Mouse (Mus musculus): ENCODE measurements around the gene Rdh13. TPM values are rescaled to one million over a fixed set of nuclear protein-coding genes. Genes with fewer than 3 reads are reported as not detected.
A peak's percentile ranks its signal among the peaks of the same experiment; 100 is the strongest.

The Rdh13 gene
- polyA plus RNA-seq (2014; fragmentation: Nextera tagmentation; extraction: Ambion mirVana), result 17.4 and 18.2 TPM in 2 replicates

GRCm38 (mm10) chr7:4445216-4445791 is at the start of gene Rdh13:
TSS of gene Rdh13 (minus strand) at chr7:4445649.
- Histone ChIP-seq H3K9ac (ENCODE audit: low read depth, low read length) (peak within 1 kb of the TSS; percentile 77), H3K4me2 (peak within 1 kb of the TSS; percentile 74), H3K4me3 (ENCODE audit: low read depth, low read length) (peak within 1 kb of the TSS; percentile 85), H3K36me3 (ENCODE audit: control insufficient read depth, insufficient read depth, low read length) (peaks cover 34% of the 10 kb centered on the region), H3K9me3 (ENCODE audit: control insufficient read depth, low read length) (no peaks in the 10 kb centered on the region; the same call in 1 of the 2 replicates), H3K4me1 (replicated peaks; ENCODE audit: control insufficient read depth, insufficient read depth, low read length) (no peaks in the 10 kb centered on the region; the same call in 1 of the 2 replicates), H3K27me3 (replicated peaks; ENCODE audit: control insufficient read depth, insufficient read depth, low read length) (no peaks in the 10 kb centered on the region), H3K27ac (ENCODE audit: low read depth, low read length) (peak within 1 kb of the TSS; percentile 48; the same call in 1 of the 2 replicates)
- DNase-seq (ENCODE audit: low spot score), result peak; percentile 88
- ATAC-seq (replicated peaks; ENCODE audit: low FRiP score), result peak; percentile 95
- under 1% methylated on average over 35 of the region's 35 CpGs for WGBS

GRCm38 (mm10) chr7:4493991-4494390 is 48.5 kb upstream of the Rdh13 start:
- peaks cover 39% of the 10 kb centered on the region for H3K4me1 ChIP-seq (replicated peaks; ENCODE audit: control insufficient read depth, insufficient read depth, low read length)
- no peak overlapping the region; the same call in 1 of the 2 replicates for H3K9ac ChIP-seq (ENCODE audit: low read depth, low read length)
- DNase-seq (ENCODE audit: low spot score) (no peak), ATAC-seq (replicated peaks; ENCODE audit: low FRiP score) (0 out of 2 replicates have a peak, but pooled peaks have one; percentile 35)
- no peak overlapping the region for H3K4me3 ChIP-seq (ENCODE audit: low read depth, low read length)
- H3K4me2 ChIP-seq, result no peak overlapping the region
- 0 out of 2 replicates have a peak overlapping the region, but pooled peaks have one; percentile 7 for H3K27ac ChIP-seq (ENCODE audit: low read depth, low read length)
- no peaks in the 10 kb centered on the region for H3K27me3 ChIP-seq (replicated peaks; ENCODE audit: control insufficient read depth, insufficient read depth, low read length)
- H3K9me3 ChIP-seq (ENCODE audit: control insufficient read depth, low read length), result no peaks in the 10 kb centered on the region
- WGBS, result 43% methylated on average over 1 of the region's 1 CpGs
- peaks cover 43% of the 10 kb centered on the region for H3K36me3 ChIP-seq (ENCODE audit: control insufficient read depth, insufficient read depth, low read length)

GRCm38 (mm10) chr7:4492284-4493224 is 47.1 kb upstream of the Rdh13 start:
- Histone ChIP-seq H3K4me2 (no peak overlapping the region), H3K9me3 (ENCODE audit: control insufficient read depth, low read length) (no peaks in the 10 kb centered on the region), H3K27ac (ENCODE audit: low read depth, low read length) (0 out of 2 replicates have a peak overlapping the region, but pooled peaks have one; percentile 7), H3K4me1 (replicated peaks; ENCODE audit: control insufficient read depth, insufficient read depth, low read length) (peaks cover 33% of the 10 kb centered on the region), H3K4me3 (ENCODE audit: low read depth, low read length) (no peak overlapping the region), H3K9ac (ENCODE audit: low read depth, low read length) (no peak overlapping the region), H3K36me3 (ENCODE audit: control insufficient read depth, insufficient read depth, low read length) (peaks cover 45% of the 10 kb centered on the region), H3K27me3 (replicated peaks; ENCODE audit: control insufficient read depth, insufficient read depth, low read length) (no peaks in the 10 kb centered on the region)
- ATAC-seq (replicated peaks; ENCODE audit: low FRiP score) (peak; percentile 45), DNase-seq (ENCODE audit: low spot score) (no peak)
- 76% methylated on average over 13 of the region's 13 CpGs for WGBS

- H3K9ac ChIP-seq (ENCODE audit: low read depth, low read length), result no peak overlapping the region
- ATAC-seq (replicated peaks; ENCODE audit: low FRiP score) (no peak), DNase-seq (ENCODE audit: low spot score) (no peak)
- no peaks in the 10 kb centered on the region for H3K9me3 ChIP-seq (ENCODE audit: control insufficient read depth, low read length)
- no peaks in the 10 kb centered on the region for H3K27me3 ChIP-seq (replicated peaks; ENCODE audit: control insufficient read depth, insufficient read depth, low read length)
- H3K27ac ChIP-seq (ENCODE audit: low read depth, low read length), result no peak overlapping the region
- 0 out of 2 replicates have a peak overlapping the region, but pooled peaks have one; percentile 9 for H3K4me2 ChIP-seq
- 64% methylated on average over 6 of the region's 6 CpGs for WGBS
- H3K4me1 ChIP-seq (replicated peaks; ENCODE audit: control insufficient read depth, insufficient read depth, low read length), result peaks cover 33% of the 10 kb centered on the region
- H3K36me3 ChIP-seq (ENCODE audit: control insufficient read depth, insufficient read depth, low read length), result peaks cover 42% of the 10 kb centered on the region
- no peak overlapping the region for H3K4me3 ChIP-seq (ENCODE audit: low read depth, low read length)
These were observed 45.9 kb upstream of the Rdh13 start for GRCm38 (mm10) chr7:4491308-4491707.

- H3K27ac ChIP-seq (ENCODE audit: low read depth, low read length), result no peak overlapping the region
- WGBS, result 81% methylated on average over 12 of the region's 12 CpGs
- H3K9ac ChIP-seq (ENCODE audit: low read depth, low read length), result no peak overlapping the region
- H3K27me3 ChIP-seq (replicated peaks; ENCODE audit: control insufficient read depth, insufficient read depth, low read length), result peaks cover 12% of the 10 kb centered on the region
- no peak overlapping the region for H3K4me2 ChIP-seq
- no peak overlapping the region for H3K4me3 ChIP-seq (ENCODE audit: low read depth, low read length)
- peaks cover 44% of the 10 kb centered on the region for H3K36me3 ChIP-seq (ENCODE audit: control insufficient read depth, insufficient read depth, low read length)
- DNase-seq (ENCODE audit: low spot score) (no peak), ATAC-seq (replicated peaks; ENCODE audit: low FRiP score) (no peak)
- no peaks in the 10 kb centered on the region; the same call in 1 of the 2 replicates for H3K4me1 ChIP-seq (replicated peaks; ENCODE audit: control insufficient read depth, insufficient read depth, low read length)
- H3K9me3 ChIP-seq (ENCODE audit: control insufficient read depth, low read length), result no peaks in the 10 kb centered on the region
These were observed 36.8 kb upstream of the Rdh13 start for GRCm38 (mm10) chr7:4482281-4482680.

- WGBS, result 31% methylated on average over 6 of the region's 6 CpGs
- Histone ChIP-seq H3K4me1 (replicated peaks; ENCODE audit: control insufficient read depth, insufficient read depth, low read length) (no peaks in the 10 kb centered on the region; the same call in 1 of the 2 replicates), H3K9me3 (ENCODE audit: control insufficient read depth, low read length) (no peaks in the 10 kb centered on the region), H3K9ac (ENCODE audit: low read depth, low read length) (no peak overlapping the region), H3K4me2 (no peak overlapping the region), H3K4me3 (ENCODE audit: low read depth, low read length) (no peak overlapping the region), H3K36me3 (ENCODE audit: control insufficient read depth, insufficient read depth, low read length) (peaks cover 29% of the 10 kb centered on the region), H3K27ac (ENCODE audit: low read depth, low read length) (no peak overlapping the region), H3K27me3 (replicated peaks; ENCODE audit: control insufficient read depth, insufficient read depth, low read length) (peaks cover 29% of the 10 kb centered on the region)
- no peak for ATAC-seq (replicated peaks; ENCODE audit: low FRiP score)
- no peak for DNase-seq (ENCODE audit: low spot score)
These were observed 34.2 kb upstream of the Rdh13 start for GRCm38 (mm10) chr7:4479674-4480073.

- WGBS, result 6% methylated on average over 16 of the region's 16 CpGs
- H3K27ac ChIP-seq (ENCODE audit: low read depth, low read length), result no peak overlapping the region
- no peak overlapping the region for H3K9ac ChIP-seq (ENCODE audit: low read depth, low read length)
- no peaks in the 10 kb centered on the region for H3K9me3 ChIP-seq (ENCODE audit: control insufficient read depth, low read length)
- peaks cover 35% of the 10 kb centered on the region for H3K27me3 ChIP-seq (replicated peaks; ENCODE audit: control insufficient read depth, insufficient read depth, low read length)
- no peak for DNase-seq (ENCODE audit: low spot score)
- H3K4me2 ChIP-seq, result peak overlapping the region; percentile 61
- peak overlapping the region; percentile 39 for H3K4me3 ChIP-seq (ENCODE audit: low read depth, low read length)
- no peaks in the 10 kb centered on the region; the same call in 1 of the 2 replicates for H3K4me1 ChIP-seq (replicated peaks; ENCODE audit: control insufficient read depth, insufficient read depth, low read length)
- no peak for ATAC-seq (replicated peaks; ENCODE audit: low FRiP score)
- peaks cover 21% of the 10 kb centered on the region for H3K36me3 ChIP-seq (ENCODE audit: control insufficient read depth, insufficient read depth, low read length)
These were observed 33.4 kb upstream of the Rdh13 start for GRCm38 (mm10) chr7:4478796-4479291.

GRCm38 (mm10) chr7:4478021-4478795 is 32.8 kb upstream of the Rdh13 start:
- H3K36me3 ChIP-seq (ENCODE audit: control insufficient read depth, insufficient read depth, low read length), result peaks cover 16% of the 10 kb centered on the region
- no peaks in the 10 kb centered on the region for H3K9me3 ChIP-seq (ENCODE audit: control insufficient read depth, low read length)
- no peaks in the 10 kb centered on the region; the same call in 1 of the 2 replicates for H3K4me1 ChIP-seq (replicated peaks; ENCODE audit: control insufficient read depth, insufficient read depth, low read length)
- H3K27me3 ChIP-seq (replicated peaks; ENCODE audit: control insufficient read depth, insufficient read depth, low read length), result peaks cover 40% of the 10 kb centered on the region
- H3K9ac ChIP-seq (ENCODE audit: low read depth, low read length), result no peak overlapping the region; the same call in 1 of the 2 replicates
- H3K4me3 ChIP-seq (ENCODE audit: low read depth, low read length), result peak overlapping the region; percentile 39
- ATAC-seq (replicated peaks; ENCODE audit: low FRiP score) (peak; percentile 78), DNase-seq (ENCODE audit: low spot score) (peak; percentile 69)
- peak overlapping the region; percentile 61 for H3K4me2 ChIP-seq
- under 1% methylated on average over 39 of the region's 39 CpGs for WGBS
- H3K27ac ChIP-seq (ENCODE audit: low read depth, low read length), result peak overlapping the region; percentile 67

Measured in liver, embryonic 11.5 days (tissue).